Mouse (Mus musculus) adrenal gland (tissue): ENCODE data around the gene Klhl22.

Experiments used
- intact Hi-C: fragments of 180-260 bp; cut with DNase I; formaldehyde crosslinking; loops from one replicate; pipeline ENCODE4 v1.15.1; 2025

Klhl22 gene

GRCm38 (mm10) chr16:17753001-17753400, 6.4 kb upstream of the Klhl22 start:
- intact Hi-C loops: no loop called here

GRCm38 (mm10) chr16:17753686-17754085, 5.7 kb upstream of the Klhl22 start:
- intact Hi-C loops: no loop called here

- intact Hi-C loops: no loop called here
Observed at GRCm38 (mm10) chr16:17757756-17758155, 1.7 kb upstream of the Klhl22 start.

- intact Hi-C loops: no loop called here
Observed at GRCm38 (mm10) chr16:17758902-17759301, 516 bp upstream of the Klhl22 start.

- intact Hi-C loops: loop anchor here (5.0 kb wide), 1 partner anchor 52 kb away; no protein-coding TSS in a partner anchor
Observed at GRCm38 (mm10) chr16:17759813-17760321, 449 bp downstream of the Klhl22 start.

- intact Hi-C loops: loop anchor here (5.0 kb wide), 1 partner anchor 52 kb away; no protein-coding TSS in a partner anchor
Observed at GRCm38 (mm10) chr16:17760657-17761056, 1.2 kb downstream of the Klhl22 start.

GRCm38 (mm10) chr16:17761074-17761473, 1.7 kb downstream of the Klhl22 start:
- intact Hi-C loops: loop anchor here (5.0 kb wide), 1 partner anchor 51 kb away; no protein-coding TSS in a partner anchor

GRCm38 (mm10) chr16:17764108-17764511, 4.7 kb downstream of the Klhl22 start:
- intact Hi-C loops: loop anchor here (5.0 kb wide), 1 partner anchor 48 kb away; no protein-coding TSS in a partner anchor

- intact Hi-C loops: no loop called here
Observed at GRCm38 (mm10) chr16:17768834-17769233, 9.4 kb downstream of the Klhl22 start.

GRCm38 (mm10) chr16:17771117-17771865, 11.9 kb downstream of the Klhl22 start:
- intact Hi-C loops: no loop called here

- intact Hi-C loops: loop anchor here (5.0 kb wide), 1 partner anchor 35 kb away; no protein-coding TSS in a partner anchor
Observed at GRCm38 (mm10) chr16:17776828-17777227, 17.4 kb downstream of the Klhl22 start.

- intact Hi-C loops: loop anchor here (5.0 kb wide), 1 partner anchor 34 kb away; no protein-coding TSS in a partner anchor
Observed at GRCm38 (mm10) chr16:17778223-17778622, 18.8 kb downstream of the Klhl22 start.

GRCm38 (mm10) chr16:17779692-17780091, 20.3 kb downstream of the Klhl22 start:
- intact Hi-C loops: loop anchor here (5.0 kb wide), 1 partner anchor 33 kb away; no protein-coding TSS in a partner anchor

- intact Hi-C loops: no loop called here
Observed at GRCm38 (mm10) chr16:17785337-17785736, 25.9 kb downstream of the Klhl22 start.

GRCm38 (mm10) chr16:17792728-17793127, 33.3 kb downstream of the Klhl22 start:
- intact Hi-C loops: no loop called here

- intact Hi-C loops: no loop called here
Observed at GRCm38 (mm10) chr16:17794047-17794446, 34.6 kb downstream of the Klhl22 start.

GRCm38 (mm10) chr16:17795643-17796042, 36.2 kb downstream of the Klhl22 start:
- intact Hi-C loops: no loop called here

- intact Hi-C loops: no loop called here
Observed at GRCm38 (mm10) chr16:17796519-17796918, 37.1 kb downstream of the Klhl22 start.

- intact Hi-C loops: no loop called here
Observed at GRCm38 (mm10) chr16:17796971-17797811, 37.8 kb downstream of the Klhl22 start, which contains the start of gene Scarf2. TSS of gene Scarf2 (plus strand) at chr16:17797282.

- intact Hi-C loops: no loop called here
Observed at GRCm38 (mm10) chr16:17797812-17798311, 38.4 kb downstream of the Klhl22 start.
